Mouse (Mus musculus) megakaryocyte, embryonic 14.5 days (primary cell): ENCODE measurements around the gene Baz1a. TPM values are rescaled to one million over a fixed set of nuclear protein-coding genes. Genes with fewer than 3 reads are reported as not detected.
"Not testable (repeated sequence)": the region's sequence is repeated elsewhere in the genome, so short reads cannot be mapped to it uniquely, and the experiment has no call there.

ENCODE experiments used
- H3K27me3 ChIP-seq: replicated peaks from 2 replicates; pipeline ENCODE3; 2012; ENCODE audit warnings: inconsistent platforms
- H3K36me3 ChIP-seq: replicated peaks from 2 replicates; pipeline ENCODE3; 2012; ENCODE audit warnings: low read length, inconsistent platforms, mixed read lengths
- H3K4me1 ChIP-seq: 2 replicates; pipeline ENCODE4 v1.6.1; 2012; ENCODE audit warnings: inconsistent platforms
- H3K4me3 ChIP-seq: replicated peaks from 2 replicates; pipeline ENCODE3; 2012; ENCODE audit warnings: moderate library complexity, mild to moderate bottlenecking, inconsistent platforms
- H3K9me3 ChIP-seq: 2 replicates; pipeline ENCODE4 v1.6.1; 2012; ENCODE audit warnings: inconsistent platforms
- FLI1 ChIP-seq: IDR thresholded peaks from 2 replicates; pipeline ENCODE4 v1.6.1; 2012; ENCODE audit warnings: low read length, inconsistent platforms, mixed read lengths
- GATA1 ChIP-seq: IDR thresholded peaks from 3 replicates; pipeline ENCODE4 v1.6.1; 2012; ENCODE audit warnings: mixed read lengths, low read length, inconsistent platforms, borderline replicate concordance
- polyA plus RNA-seq: library from polyadenylated mRNA; stranded (reverse); fragments of >175 nt; gene quantifications from 2 replicates; pipeline ENCODE4 v1.2.3, GENCODE M21; 2012; ENCODE audit warnings: low replicate concordance; ENCODE audit not compliant: insufficient read depth

The Baz1a gene
- polyA plus RNA-seq, 1 experiment: 4.2 TPM

GRCm38 (mm10) chr12:54910387-54910786 is 103.8 kb downstream of the Baz1a start:
- peaks cover 4% of the 10 kb centered on the region; the same call in 1 of the 2 replicates for H3K4me1 ChIP-seq
- TF ChIP-seq GATA1 (no peak), FLI1 (no peak)
- H3K36me3 ChIP-seq: peaks cover 96% of the 10 kb centered on the region
- H3K9me3 ChIP-seq: no peaks in the 10 kb centered on the region
- H3K4me3 ChIP-seq: no peak overlapping the region
- no peaks in the 10 kb centered on the region for H3K27me3 ChIP-seq

- peaks cover 54% of the 10 kb centered on the region for H3K36me3 ChIP-seq
- not testable (repeated sequence) for H3K4me1 ChIP-seq, H3K9me3 ChIP-seq, H3K27me3 ChIP-seq, H3K4me3 ChIP-seq
Observed at GRCm38 (mm10) chr12:54892559-54892958, 121.6 kb downstream of the Baz1a start.

GRCm38 (mm10) chr12:54890426-54890825 is 123.7 kb downstream of the Baz1a start:
- peaks cover 36% of the 10 kb centered on the region for H3K36me3 ChIP-seq

GRCm38 (mm10) chr12:54887580-54888127 is 126.5 kb downstream of the Baz1a start:
- no peaks in the 10 kb centered on the region for H3K4me1 ChIP-seq
- peaks cover 2% of the 10 kb centered on the region for H3K27me3 ChIP-seq
- no peak overlapping the region for H3K4me3 ChIP-seq
- H3K36me3 ChIP-seq: peaks cover 20% of the 10 kb centered on the region
- H3K9me3 ChIP-seq: peaks cover 12% of the 10 kb centered on the region
- TF ChIP-seq GATA1: no peak
- TF ChIP-seq FLI1: no peak

More at GRCm38 (mm10) chr12:54890426-54890825, 123.7 kb downstream of the Baz1a start:
- H3K9me3 ChIP-seq: 0 out of 2 replicates have a peak, but pooled peaks cover 3% of the 10 kb centered on the region
- TF ChIP-seq FLI1: no peak
- no peaks in the 10 kb centered on the region for H3K27me3 ChIP-seq
- H3K4me1 ChIP-seq: peaks cover 4% of the 10 kb centered on the region; the same call in 1 of the 2 replicates
- H3K4me3 ChIP-seq: no peak overlapping the region

GRCm38 (mm10) chr12:54879630-54880029 is 134.5 kb downstream of the Baz1a start:
- Histone ChIP-seq H3K4me3 (peak overlapping the region; percentile 33), H3K27me3 (peaks cover 2% of the 10 kb centered on the region), H3K36me3 (no peaks in the 10 kb centered on the region), H3K4me1 (peaks cover 20% of the 10 kb centered on the region), H3K9me3 (peaks cover 9% of the 10 kb centered on the region)
- TF ChIP-seq FLI1 (no peak), GATA1 (no peak)

GRCm38 (mm10) chr12:54879211-54879610 is 134.9 kb downstream of the Baz1a start:
- peaks cover 6% of the 10 kb centered on the region for H3K9me3 ChIP-seq
- TF ChIP-seq FLI1: no peak
- TF ChIP-seq GATA1: no peak
- H3K4me1 ChIP-seq: peaks cover 20% of the 10 kb centered on the region
- H3K27me3 ChIP-seq: no peaks in the 10 kb centered on the region
- H3K36me3 ChIP-seq: no peaks in the 10 kb centered on the region
- H3K4me3 ChIP-seq: no peak overlapping the region

GRCm38 (mm10) chr12:54877875-54878274 is 136.3 kb downstream of the Baz1a start:
- Histone ChIP-seq H3K9me3 (peaks cover 3% of the 10 kb centered on the region), H3K27me3 (no peaks in the 10 kb centered on the region), H3K4me3 (no peak overlapping the region), H3K36me3 (no peaks in the 10 kb centered on the region), H3K4me1 (peaks cover 20% of the 10 kb centered on the region)
- TF ChIP-seq GATA1: no peak
- no peak for TF ChIP-seq FLI1

- H3K4me1 ChIP-seq: peaks cover 20% of the 10 kb centered on the region
- no peak overlapping the region for H3K4me3 ChIP-seq
- no peaks in the 10 kb centered on the region for H3K9me3 ChIP-seq
- H3K27me3 ChIP-seq: no peaks in the 10 kb centered on the region
- no peaks in the 10 kb centered on the region for H3K36me3 ChIP-seq
- TF ChIP-seq GATA1 (no peak), FLI1 (no peak)
Observed at GRCm38 (mm10) chr12:54876879-54877278, 137.3 kb downstream of the Baz1a start.

- peaks cover 16% of the 10 kb centered on the region for H3K4me1 ChIP-seq
- no peaks in the 10 kb centered on the region for H3K27me3 ChIP-seq
- H3K4me3 ChIP-seq: no peak overlapping the region
- H3K36me3 ChIP-seq: no peaks in the 10 kb centered on the region
- H3K9me3 ChIP-seq: no peaks in the 10 kb centered on the region
- TF ChIP-seq GATA1: no peak
- TF ChIP-seq FLI1: no peak
Observed at GRCm38 (mm10) chr12:54874711-54875110, 139.4 kb downstream of the Baz1a start.

GRCm38 (mm10) chr12:54862606-54863535 is 151.3 kb downstream of the Baz1a start, which contains the start of gene Cfl2:
Cfl2 (minus strand) TSS chr12:54862877.
- TF ChIP-seq FLI1 (no peak), GATA1 (no peak)
- peak within 1 kb of the TSS; percentile 95 for H3K4me3 ChIP-seq
- peaks cover 35% of the 10 kb centered on the region for H3K36me3 ChIP-seq
- peaks cover 17% of the 10 kb centered on the region for H3K4me1 ChIP-seq
- H3K27me3 ChIP-seq: no peaks in the 10 kb centered on the region
- peaks cover 8% of the 10 kb centered on the region for H3K9me3 ChIP-seq
